Mouse (Mus musculus) midbrain, embryonic 13.5 days (tissue): ENCODE measurements around the gene Psmd2. TPM values are rescaled to one million over a fixed set of nuclear protein-coding genes. Genes with fewer than 3 reads are reported as not detected.
A peak's percentile ranks its signal among the peaks of the same experiment; 100 is the strongest.

Experiments used
- ATAC-seq: fragments of 200-750 bp; cut with Nextera tagmentation; 2 replicates; pipeline ENCODE4 v1.8.0; 2017; ENCODE audit warnings: mild to moderate bottlenecking, moderate TSS enrichment, moderate library complexity
- H3K27ac ChIP-seq: fragments of 300-500 bp; sonication (generic); 2 replicates; pipeline ENCODE4 v1.5.1; 2015; ENCODE audit warnings: inconsistent platforms, mild to moderate bottlenecking, moderate library complexity
- H3K27me3 ChIP-seq: fragments of 300-500 bp; sonication (generic); 2 replicates; pipeline ENCODE4 v1.6.1; 2015; ENCODE audit warnings: mild to moderate bottlenecking, inconsistent platforms
- H3K36me3 ChIP-seq: fragments of 300-500 bp; sonication (generic); 2 replicates; pipeline ENCODE4 v1.6.1; 2015; ENCODE audit warnings: mild to moderate bottlenecking, inconsistent platforms
- H3K4me1 ChIP-seq: fragments of 300-500 bp; sonication (generic); replicated peaks from 2 replicates; pipeline ENCODE4 v1.6.1; 2015; ENCODE audit warnings: inconsistent platforms
- H3K4me2 ChIP-seq: fragments of 300-500 bp; sonication (generic); replicated peaks from 2 replicates; pipeline ENCODE4 v1.6.1; 2015; ENCODE audit warnings: moderate library complexity, mild to moderate bottlenecking, inconsistent platforms
- H3K4me3 ChIP-seq: fragments of 300-500 bp; sonication (generic); replicated peaks from 2 replicates; pipeline ENCODE4 v1.5.1; 2015; ENCODE audit warnings: mild to moderate bottlenecking, inconsistent platforms
- H3K9ac ChIP-seq: fragments of 300-500 bp; sonication (generic); replicated peaks from 2 replicates; pipeline ENCODE4 v1.6.1; 2015; ENCODE audit warnings: mild to moderate bottlenecking, inconsistent platforms
- H3K9me3 ChIP-seq: fragments of 300-500 bp; sonication (generic); 2 replicates; pipeline ENCODE4 v1.6.1; 2016; ENCODE audit warnings: mild to moderate bottlenecking, inconsistent platforms
- WGBS: fragments of 180-500 bp; shearing (Covaris S2); methylation state at CpG from one replicate; pipeline ENCODE4 v1.1.7; 2015; 5-methylcytosine and 5-hydroxymethylcytosine counted together
- polyA plus RNA-seq: library from polyadenylated mRNA; unstranded; fragments of >200 nt; fragmentation: Nextera tagmentation; extraction: Ambion mirVana; gene quantifications from 2 replicates; pipeline ENCODE4 v1.2.1, GENCODE M21; 2015

Psmd2 gene
- polyA plus RNA-seq, 1 experiment from 2014 or later = 380 TPM

DNA sequence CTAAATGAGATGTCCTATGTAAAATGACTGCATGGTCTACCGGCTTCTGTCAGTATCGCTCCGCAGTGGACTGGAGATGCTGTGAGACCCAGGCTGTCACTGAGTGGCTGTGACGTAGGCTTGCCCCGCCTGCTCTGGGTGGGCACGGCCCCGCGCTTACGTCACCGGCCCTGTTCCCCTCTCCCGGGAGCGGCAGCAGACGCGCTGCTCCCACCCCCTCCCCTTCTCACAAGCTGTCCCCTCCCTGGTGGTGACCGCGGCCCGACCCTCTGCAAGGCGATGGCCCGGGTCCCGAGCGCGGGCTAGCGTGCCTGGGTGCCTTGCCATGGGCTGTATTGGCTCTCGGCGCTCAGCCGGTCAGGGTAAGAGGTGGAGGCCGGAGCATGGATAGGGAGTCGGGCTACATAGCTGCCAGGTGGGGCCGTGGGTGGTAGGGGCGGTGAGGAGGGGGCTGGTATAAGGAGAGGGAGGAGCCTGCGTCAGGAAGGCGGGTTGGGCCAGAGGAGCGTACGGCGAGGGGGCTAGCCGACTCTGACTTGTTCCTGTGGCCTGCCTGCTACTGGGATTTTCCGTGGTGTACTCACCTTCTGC is 41.8 kb downstream of the Psmd2 start, which contains the start of gene Fam131a:
Fam131a (plus strand) TSS at position 131 of the 591 bp plus-strand sequence.
- no peaks in the 10 kb centered on the region for H3K27me3 ChIP-seq
- peak; percentile 94 for ATAC-seq
- under 1% methylated on average over 37 of the region's 37 CpGs for WGBS
- no peaks in the 10 kb centered on the region for H3K9me3 ChIP-seq
- H3K9ac ChIP-seq = peak within 1 kb of the TSS; percentile 80
- peaks cover 41% of the 10 kb centered on the region for H3K36me3 ChIP-seq
- H3K27ac ChIP-seq = peak within 1 kb of the TSS; percentile 96
- peak within 1 kb of the TSS; percentile 76 for H3K4me2 ChIP-seq
- peaks cover 46% of the 10 kb centered on the region for H3K4me1 ChIP-seq
- peak within 1 kb of the TSS; percentile 68 for H3K4me3 ChIP-seq

DNA sequence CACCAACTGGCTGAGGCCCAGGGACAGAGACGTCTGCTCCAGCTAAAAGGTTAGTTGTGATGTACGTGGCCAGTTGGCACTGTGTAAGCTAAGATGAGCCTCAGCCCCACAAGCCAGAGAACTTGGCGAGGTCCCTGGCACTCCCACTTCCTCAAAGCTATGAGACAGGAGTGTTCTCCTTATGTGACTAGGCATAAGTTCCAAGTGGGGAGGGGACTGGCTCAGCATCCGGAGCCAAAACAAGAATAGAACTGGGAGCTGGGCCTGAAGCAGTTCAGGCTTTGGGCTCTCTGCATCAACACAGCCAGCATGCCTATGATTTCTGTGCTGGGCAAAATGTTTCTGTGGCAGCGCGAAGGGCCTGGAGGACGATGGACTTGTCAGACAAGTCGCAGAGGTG is 43.3 kb downstream of the Psmd2 start:
- Histone ChIP-seq H3K9me3 (no peaks in the 10 kb centered on the region), H3K4me3 (peak overlapping the region; percentile 47; the same call in 1 of the 2 replicates), H3K27me3 (no peaks in the 10 kb centered on the region), H3K4me2 (peak overlapping the region; percentile 71), H3K4me1 (peaks cover 49% of the 10 kb centered on the region), H3K9ac (no peak overlapping the region), H3K36me3 (peaks cover 39% of the 10 kb centered on the region), H3K27ac (0 out of 2 replicates have a peak overlapping the region, but pooled peaks have one; percentile 83)
- ATAC-seq = no peak
- WGBS = 79% methylated on average over 8 of the region's 8 CpGs

GRCm38 (mm10) chr16:20695622-20696323 is 44.3 kb downstream of the Psmd2 start:
- no peaks in the 10 kb centered on the region for H3K9me3 ChIP-seq
- H3K27me3 ChIP-seq = no peaks in the 10 kb centered on the region
- under 1% methylated on average over 46 of the region's 46 CpGs for WGBS
- H3K36me3 ChIP-seq = peaks cover 40% of the 10 kb centered on the region
- peak; percentile 86 for ATAC-seq
- H3K9ac ChIP-seq = peak overlapping the region; percentile 77
- H3K4me2 ChIP-seq = peak overlapping the region; percentile 71
- peak overlapping the region; percentile 83 for H3K27ac ChIP-seq
- H3K4me1 ChIP-seq = peaks cover 54% of the 10 kb centered on the region
- H3K4me3 ChIP-seq = peak overlapping the region; percentile 47

DNA sequence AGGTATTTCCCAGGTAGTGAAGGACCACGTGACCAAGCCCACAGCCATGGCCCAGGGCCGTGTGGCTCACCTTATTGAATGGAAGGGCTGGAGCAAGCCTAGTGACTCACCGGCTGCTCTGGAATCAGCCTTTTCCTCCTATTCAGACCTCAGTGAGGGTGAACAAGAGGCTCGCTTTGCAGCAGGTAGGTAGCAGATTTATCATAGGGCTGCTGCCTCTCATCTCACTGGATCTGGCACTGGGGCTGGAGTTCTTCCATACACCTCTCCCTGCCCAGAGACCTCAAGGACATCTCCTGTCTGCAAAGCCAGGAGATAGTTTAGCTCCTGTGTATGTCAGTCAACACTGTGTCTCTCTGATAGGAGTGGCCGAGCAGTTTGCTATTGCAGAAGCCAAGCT is 47.8 kb downstream of the Psmd2 start:
- Histone ChIP-seq H3K4me2 (no peak overlapping the region), H3K9me3 (no peaks in the 10 kb centered on the region), H3K4me3 (no peak overlapping the region), H3K27me3 (no peaks in the 10 kb centered on the region), H3K9ac (no peak overlapping the region), H3K27ac (no peak overlapping the region), H3K36me3 (peaks cover 47% of the 10 kb centered on the region), H3K4me1 (peaks cover 57% of the 10 kb centered on the region)
- 84% methylated on average over 5 of the region's 5 CpGs for WGBS
- ATAC-seq = no peak

GRCm38 (mm10) chr16:20700036-20700435 is 48.6 kb downstream of the Psmd2 start:
- Histone ChIP-seq H3K9me3 (no peaks in the 10 kb centered on the region), H3K4me1 (peaks cover 50% of the 10 kb centered on the region), H3K36me3 (peaks cover 52% of the 10 kb centered on the region), H3K4me2 (no peak overlapping the region), H3K4me3 (no peak overlapping the region), H3K27ac (peak overlapping the region; percentile 48), H3K27me3 (no peaks in the 10 kb centered on the region), H3K9ac (no peak overlapping the region; the same call in 1 of the 2 replicates)
- WGBS = 32% methylated on average over 5 of the region's 5 CpGs
- no peak for ATAC-seq

DNA sequence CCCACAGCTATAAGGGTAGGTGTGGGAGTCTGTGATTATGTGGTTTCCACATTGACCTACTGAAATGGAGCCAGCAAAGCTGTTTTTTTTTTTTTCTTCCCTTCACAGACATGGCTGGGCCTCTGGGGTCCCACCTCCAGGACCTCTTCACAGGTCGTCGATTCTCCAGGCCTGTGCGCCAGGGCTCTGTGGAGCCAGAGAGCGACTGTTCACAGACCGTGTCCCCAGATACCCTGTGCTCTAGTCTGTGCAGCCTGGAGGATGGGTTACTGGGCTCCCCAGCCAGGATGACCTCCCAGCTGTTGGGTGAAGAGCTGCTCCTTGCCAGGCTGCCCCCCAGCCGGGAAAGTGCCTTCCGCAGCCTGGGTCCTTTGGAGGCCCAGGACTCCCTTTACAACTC is 49.9 kb downstream of the Psmd2 start:
- Histone ChIP-seq H3K4me2 (no peak overlapping the region; the same call in 1 of the 2 replicates), H3K4me1 (peaks cover 37% of the 10 kb centered on the region), H3K9me3 (no peaks in the 10 kb centered on the region), H3K27ac (peak overlapping the region; percentile 71), H3K27me3 (no peaks in the 10 kb centered on the region), H3K4me3 (no peak overlapping the region), H3K36me3 (peaks cover 65% of the 10 kb centered on the region), H3K9ac (peak overlapping the region; percentile 55)
- WGBS = 31% methylated on average over 7 of the region's 7 CpGs
- peak; percentile 37 for ATAC-seq

- peak overlapping the region; percentile 71 for H3K27ac ChIP-seq
Measured at GRCm38 (mm10) chr16:20701729-20702521, 50.5 kb downstream of the Psmd2 start.

GRCm38 (mm10) chr16:20702522-20702893 is 51.1 kb downstream of the Psmd2 start:
- ATAC-seq = peak; percentile 77
- Histone ChIP-seq H3K27me3 (no peaks in the 10 kb centered on the region), H3K4me1 (peaks cover 31% of the 10 kb centered on the region), H3K27ac (peak overlapping the region; percentile 71), H3K36me3 (peaks cover 77% of the 10 kb centered on the region), H3K4me2 (no peak overlapping the region), H3K9ac (peak overlapping the region; percentile 55), H3K4me3 (no peak overlapping the region), H3K9me3 (no peaks in the 10 kb centered on the region)
- 3% methylated on average over 8 of the region's 8 CpGs for WGBS

More at GRCm38 (mm10) chr16:20701729-20702521, 50.5 kb downstream of the Psmd2 start:
- H3K9ac ChIP-seq = peak overlapping the region; percentile 55
- no peaks in the 10 kb centered on the region for H3K27me3 ChIP-seq
- no peak overlapping the region; the same call in 1 of the 2 replicates for H3K4me2 ChIP-seq
- no peaks in the 10 kb centered on the region for H3K9me3 ChIP-seq
- H3K4me3 ChIP-seq = no peak overlapping the region
- WGBS = 6% methylated on average over 12 of the region's 12 CpGs
- H3K4me1 ChIP-seq = peaks cover 31% of the 10 kb centered on the region
- H3K36me3 ChIP-seq = peaks cover 71% of the 10 kb centered on the region
- ATAC-seq = peak; percentile 61

GRCm38 (mm10) chr16:20703071-20703470 is 51.6 kb downstream of the Psmd2 start:
- H3K4me3 ChIP-seq = no peak overlapping the region
- H3K9ac ChIP-seq = no peak overlapping the region
- 95% methylated on average over 10 of the region's 10 CpGs for WGBS
- no peaks in the 10 kb centered on the region for H3K9me3 ChIP-seq
- no peaks in the 10 kb centered on the region for H3K27me3 ChIP-seq
- H3K4me2 ChIP-seq = no peak overlapping the region; the same call in 1 of the 2 replicates
- H3K36me3 ChIP-seq = peaks cover 83% of the 10 kb centered on the region
- H3K4me1 ChIP-seq = peaks cover 31% of the 10 kb centered on the region
- ATAC-seq = no peak; the same call in 1 of the 2 replicates
- no peak overlapping the region for H3K27ac ChIP-seq

DNA sequence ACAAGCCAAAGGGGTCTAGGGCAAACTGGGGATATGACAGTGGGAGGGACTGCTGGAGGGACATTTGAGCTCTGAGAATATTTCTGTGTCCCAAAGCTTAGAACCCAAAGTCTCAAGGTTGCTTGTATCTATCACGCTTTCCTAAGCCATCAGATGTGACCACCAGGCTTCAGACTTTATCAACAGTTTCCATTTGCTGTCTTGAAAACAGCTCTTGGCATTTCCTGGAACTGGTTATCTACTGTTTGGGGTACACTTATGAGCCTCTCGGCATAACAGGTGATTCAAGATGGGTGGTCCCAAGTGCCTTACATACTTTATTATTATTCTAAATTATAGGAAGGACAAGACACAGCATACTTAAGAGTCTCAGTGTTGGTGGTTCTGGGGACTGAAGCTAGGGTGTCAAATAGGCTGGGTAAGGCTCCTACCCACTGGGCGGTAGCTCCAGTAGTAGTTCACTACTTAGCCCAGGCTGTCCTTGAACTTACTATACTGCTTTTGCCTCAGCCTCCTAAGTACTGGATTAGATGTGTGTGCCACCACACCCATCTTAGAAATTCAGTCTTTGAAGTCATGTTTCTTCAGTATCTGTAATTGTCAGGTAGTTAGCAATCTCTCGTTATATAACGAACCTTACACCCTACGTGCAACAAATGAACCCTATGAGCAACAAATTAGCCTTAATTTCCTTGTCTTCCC is 52.4 kb downstream of the Psmd2 start:
- Histone ChIP-seq H3K27me3 (no peaks in the 10 kb centered on the region), H3K36me3 (peaks cover 86% of the 10 kb centered on the region), H3K27ac (no peak overlapping the region), H3K4me3 (no peak overlapping the region), H3K9me3 (no peaks in the 10 kb centered on the region), H3K9ac (no peak overlapping the region), H3K4me1 (peaks cover 31% of the 10 kb centered on the region), H3K4me2 (no peak overlapping the region)
- 93% methylated on average over 6 of the region's 6 CpGs for WGBS
- ATAC-seq = no peak

- H3K4me3 ChIP-seq = no peak overlapping the region
- peaks cover 75% of the 10 kb centered on the region for H3K36me3 ChIP-seq
- 80% methylated on average over 3 of the region's 3 CpGs for WGBS
- ATAC-seq = no peak
- H3K4me1 ChIP-seq = peaks cover 23% of the 10 kb centered on the region
- H3K4me2 ChIP-seq = no peak overlapping the region
- H3K27ac ChIP-seq = no peak overlapping the region
- no peak overlapping the region for H3K9ac ChIP-seq
- no peaks in the 10 kb centered on the region for H3K27me3 ChIP-seq
- no peaks in the 10 kb centered on the region for H3K9me3 ChIP-seq
Measured at GRCm38 (mm10) chr16:20705786-20706185, 54.3 kb downstream of the Psmd2 start.
